Mouse (Mus musculus) cerebellum, postnatal 4 days (tissue): Measurements from ENCODE around the gene Gm17482.

Source experiments
- DNase-seq, 2 experiments: peaks; one replicate each; pipeline ENCODE4 v3.0.0; 2022; ENCODE audit warnings: low spot score in 2 of 2, mixed read lengths in 1 of 2

The Gm17482 gene

DNA sequence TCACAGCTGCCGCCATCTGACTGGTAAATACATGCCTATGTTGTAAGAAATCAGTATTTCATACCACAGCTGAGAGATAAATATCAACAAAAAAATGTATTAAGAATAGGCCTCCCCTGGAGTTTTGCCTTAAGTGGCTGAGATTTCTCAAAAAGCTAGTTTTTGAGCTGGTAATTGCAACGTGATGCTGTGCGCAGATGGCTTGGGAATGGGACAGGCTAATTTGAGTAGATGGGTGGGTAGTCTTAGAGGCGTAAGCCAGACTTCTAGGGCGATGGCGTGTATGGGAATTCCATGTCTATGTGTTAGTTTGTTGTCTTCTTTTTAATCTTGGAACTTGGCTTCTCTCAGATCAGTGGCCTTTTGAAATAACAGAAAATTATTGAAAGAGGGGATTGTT, 64.7 kb downstream of the Gm17482 start:
- DNase-seq, result no peak

DNA sequence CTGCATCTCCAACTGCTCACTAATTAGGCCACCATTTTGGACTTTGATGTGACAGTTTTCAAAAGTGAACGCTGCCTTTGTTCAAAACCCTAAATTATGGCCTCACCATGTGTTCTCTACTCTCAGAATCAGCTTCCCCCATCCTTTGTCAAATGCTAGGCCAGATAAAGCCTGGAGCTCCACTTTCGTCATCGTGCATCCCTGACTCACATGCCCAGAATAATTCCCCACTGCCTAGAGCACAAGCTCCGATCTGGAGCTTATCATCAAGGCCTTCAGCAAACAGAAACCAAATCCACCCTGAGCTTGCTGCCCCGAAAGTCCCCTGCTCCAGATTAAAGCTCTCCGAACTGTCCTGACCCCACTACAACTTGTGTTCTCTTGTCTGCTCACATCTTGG, 65.5 kb downstream of the Gm17482 start:
- DNase-seq, result no peak

DNA sequence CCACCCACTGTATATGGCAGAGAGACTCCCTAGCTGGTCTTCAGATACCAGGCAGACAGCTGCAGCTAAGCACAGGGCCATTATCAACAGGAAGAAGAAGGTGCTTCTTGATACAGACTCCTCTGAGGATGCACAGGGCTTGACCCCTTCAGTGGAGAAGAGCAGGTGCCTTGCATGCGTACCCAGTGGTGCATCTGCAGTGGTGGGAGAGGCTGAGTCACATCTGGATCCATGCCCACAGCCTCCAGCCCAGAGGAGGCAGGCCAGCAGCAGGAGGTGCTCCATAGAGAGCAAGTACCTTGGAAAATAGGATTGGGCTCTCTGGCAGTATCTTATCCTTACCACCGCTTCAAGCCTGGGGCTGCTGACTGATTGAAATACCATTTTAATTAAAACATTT, 66.7 kb downstream of the Gm17482 start:
- DNase-seq, result no peak

GRCm38 (mm10) chr6:115307134-115307533, 80.0 kb downstream of the Gm17482 start:
- no peak for DNase-seq
